Mouse (Mus musculus): ENCODE measurements around the gene Dhx34.

Gene Dhx34

GRCm38 (mm10) chr7:16208781-16209665, 12.8 kb downstream of the Dhx34 start:
- peak; percentile 38 for DNase-seq

GRCm38 (mm10) chr7:16207496-16207895, 14.3 kb downstream of the Dhx34 start:
- peak; percentile 30 for DNase-seq

GRCm38 (mm10) chr7:16207076-16207475, 14.8 kb downstream of the Dhx34 start:
- no peak for DNase-seq

GRCm38 (mm10) chr7:16204791-16205190, 17.0 kb downstream of the Dhx34 start:
- no peak for DNase-seq

- no peak for DNase-seq
These were observed 18.3 kb downstream of the Dhx34 start for GRCm38 (mm10) chr7:16203505-16203903.

- DNase-seq = no peak
These were observed 18.9 kb downstream of the Dhx34 start for GRCm38 (mm10) chr7:16202756-16203504.

- no peak for DNase-seq
These were observed 20.7 kb downstream of the Dhx34 start for GRCm38 (mm10) chr7:16201136-16201535.

- DNase-seq = no peak
These were observed 23.3 kb downstream of the Dhx34 start for GRCm38 (mm10) chr7:16198540-16198939.

GRCm38 (mm10) chr7:16197166-16197565, 24.7 kb downstream of the Dhx34 start:
- DNase-seq = no peak

GRCm38 (mm10) chr7:16196616-16197015, 25.2 kb downstream of the Dhx34 start:
- DNase-seq = no peak

GRCm38 (mm10) chr7:16193702-16194101, 28.1 kb downstream of the Dhx34 start:
- DNase-seq = no peak

- DNase-seq = peak; percentile 85
These were observed 29.5 kb downstream of the Dhx34 start for GRCm38 (mm10) chr7:16192315-16192714.

GRCm38 (mm10) chr7:16187494-16187893, 34.3 kb downstream of the Dhx34 start:
- DNase-seq = no peak

- DNase-seq = peak; percentile 47
These were observed 38.2 kb downstream of the Dhx34 start for GRCm38 (mm10) chr7:16183663-16184062.

GRCm38 (mm10) chr7:16178114-16178513, 43.7 kb downstream of the Dhx34 start:
- no peak for DNase-seq

GRCm38 (mm10) chr7:16175542-16175931, 46.3 kb downstream of the Dhx34 start:
- no peak for DNase-seq

- peak; percentile 80 for DNase-seq
These were observed 47.0 kb downstream of the Dhx34 start, which contains the start of gene Meis3 for GRCm38 (mm10) chr7:16174597-16175541. Gene Meis3, plus strand, starts transcription at chr7:16175090.

- no peak for DNase-seq
These were observed 48.7 kb downstream of the Dhx34 start for GRCm38 (mm10) chr7:16173146-16173545.

GRCm38 (mm10) chr7:16172586-16173140, 49.2 kb downstream of the Dhx34 start:
- no peak for DNase-seq

- DNase-seq = no peak
These were observed 49.7 kb downstream of the Dhx34 start for GRCm38 (mm10) chr7:16172141-16172581.

GRCm38 (mm10) chr7:16162036-16162435, 59.8 kb downstream of the Dhx34 start:
- DNase-seq = no peak

GRCm38 (mm10) chr7:16161302-16161701, 60.5 kb downstream of the Dhx34 start:
- no peak for DNase-seq
